Mouse (Mus musculus): ENCODE data around the gene Gm26992. TPM values are rescaled to one million over a fixed set of nuclear protein-coding genes. Genes with fewer than 3 reads are reported as not detected.

The Gm26992 gene
- polyA plus RNA-seq, 1 experiment from 2014 or later: not detected

DNA sequence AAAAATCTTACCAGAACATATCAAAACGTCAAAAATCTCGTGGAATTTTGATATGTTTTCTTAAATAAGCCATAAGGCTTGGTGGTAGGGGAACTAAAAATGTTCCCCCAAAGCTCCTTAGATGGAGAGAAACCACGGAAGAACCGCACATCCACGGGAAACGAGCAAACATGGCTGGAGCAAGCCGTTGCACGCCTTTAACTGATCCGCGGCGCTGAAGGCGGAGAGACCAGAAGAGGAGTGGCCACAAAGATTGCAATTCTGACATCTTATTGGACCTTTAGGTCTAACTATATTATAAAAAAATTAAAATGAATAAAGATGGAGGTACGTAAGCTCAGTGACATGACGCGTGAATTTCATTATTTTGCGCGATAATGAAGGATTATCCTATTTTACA is 61.2 kb downstream of the Gm26992 start:
- no peak for ATAC-seq (ENCODE audit: insufficient number of reproducible peaks, insufficient read depth, low FRiP score, low read depth)
- WGBS: 64% methylated on average over 17 of the region's 17 CpGs
- no peaks in the 10 kb centered on the region for H3K27me3 ChIP-seq (ENCODE audit: control insufficient read depth, insufficient read depth, low read length)
- peak overlapping the region; percentile 56 for H3K4me2 ChIP-seq (ENCODE audit: low read length)
- H3K27ac ChIP-seq (replicated peaks in 1 of 2; ENCODE audit: control insufficient read depth in 1 of 2, insufficient read depth in 1 of 2, low read depth in 2 of 2, low read length in 2 of 2): no peak overlapping the region
- no peaks in the 10 kb centered on the region for H3K9me3 ChIP-seq (ENCODE audit: control insufficient read depth, low read length)
- H3K9ac ChIP-seq (ENCODE audit: low read length): peak overlapping the region; percentile 72; the same call in 1 of the 2 replicates
- no peaks in the 10 kb centered on the region for H3K36me3 ChIP-seq (ENCODE audit: control insufficient read depth, insufficient read depth, low read length)
- peak overlapping the region; percentile 46 to 47; a peak in 3 of 4 replicates for H3K4me3 ChIP-seq (ENCODE audit: control insufficient read depth in 1 of 2, insufficient read depth in 1 of 2, low read depth in 1 of 2, low read length in 2 of 2)
- H3K4me1 ChIP-seq (ENCODE audit: control insufficient read depth in 2 of 2, insufficient read depth in 2 of 2, low read length in 2 of 2): no peaks in the 10 kb centered on the region

DNA sequence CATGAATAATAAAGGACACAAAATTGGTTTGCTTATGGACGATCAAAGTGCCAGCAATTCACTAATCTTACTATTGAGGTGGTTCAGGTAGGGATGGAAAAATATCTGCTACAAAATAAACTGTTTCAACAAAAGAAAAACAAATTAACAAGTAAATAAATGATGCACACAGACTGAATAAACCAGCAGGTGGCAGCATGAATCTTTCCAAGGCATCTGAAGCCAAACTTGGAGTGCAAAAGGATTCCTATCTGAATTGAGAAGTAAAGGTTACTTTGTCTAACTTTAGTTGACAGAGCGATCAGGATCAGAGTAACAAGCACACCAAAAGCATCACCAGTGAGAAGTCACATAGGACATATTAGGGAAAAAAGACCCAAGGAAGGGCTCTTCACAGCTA is 62.2 kb downstream of the Gm26992 start:
- Histone ChIP-seq H3K4me3 (ENCODE audit: control insufficient read depth in 1 of 2, insufficient read depth in 1 of 2, low read depth in 1 of 2, low read length in 2 of 2) (peak overlapping the region in 1 of 2 experiments; percentile 46; a peak in 1 of 4 replicates), H3K9ac (ENCODE audit: low read length) (no peak overlapping the region), H3K4me2 (ENCODE audit: low read length) (peak overlapping the region; percentile 56), H3K4me1 (ENCODE audit: control insufficient read depth in 2 of 2, insufficient read depth in 2 of 2, low read length in 2 of 2) (no peaks in the 10 kb centered on the region), H3K9me3 (ENCODE audit: control insufficient read depth, low read length) (no peaks in the 10 kb centered on the region), H3K27ac (replicated peaks in 1 of 2; ENCODE audit: control insufficient read depth in 1 of 2, insufficient read depth in 1 of 2, low read depth in 2 of 2, low read length in 2 of 2) (no peak overlapping the region), H3K36me3 (ENCODE audit: control insufficient read depth, insufficient read depth, low read length) (no peaks in the 10 kb centered on the region), H3K27me3 (ENCODE audit: control insufficient read depth, insufficient read depth, low read length) (no peaks in the 10 kb centered on the region)
- 30% methylated on average over 2 of the region's 2 CpGs for WGBS
- no peak for ATAC-seq (ENCODE audit: insufficient number of reproducible peaks, insufficient read depth, low FRiP score, low read depth)

DNA sequence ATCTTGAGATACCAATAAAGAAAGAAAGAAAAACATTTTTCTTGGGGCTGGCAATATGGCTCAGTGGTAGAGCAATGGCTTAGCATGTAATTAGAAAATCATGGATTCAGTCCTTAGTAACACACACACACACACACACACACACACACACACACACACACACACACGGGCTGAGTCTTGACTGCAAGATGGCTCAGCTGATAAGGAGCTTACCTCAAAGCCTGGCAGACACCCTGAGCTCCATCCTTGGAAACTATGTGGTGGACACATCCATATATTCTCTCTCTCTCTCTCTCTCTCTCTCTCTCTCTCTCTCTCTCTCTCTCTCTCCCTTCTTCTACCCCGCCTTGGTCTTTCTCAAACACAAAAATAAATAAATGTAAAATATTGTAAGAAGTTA is 69.0 kb downstream of the Gm26992 start:
- Histone ChIP-seq H3K27me3 (ENCODE audit: control insufficient read depth, insufficient read depth, low read length) (no peaks in the 10 kb centered on the region), H3K4me1 (ENCODE audit: control insufficient read depth in 2 of 2, insufficient read depth in 2 of 2, low read length in 2 of 2) (peaks cover 5 to 9% of the 10 kb centered on the region in 2 experiments; a peak in 3 of 4 replicates), H3K9ac (ENCODE audit: low read length) (no peak overlapping the region), H3K4me2 (ENCODE audit: low read length) (no peak overlapping the region), H3K36me3 (ENCODE audit: control insufficient read depth, insufficient read depth, low read length) (no peaks in the 10 kb centered on the region), H3K9me3 (ENCODE audit: control insufficient read depth, low read length) (no peaks in the 10 kb centered on the region), H3K27ac (replicated peaks in 1 of 2; ENCODE audit: control insufficient read depth in 1 of 2, insufficient read depth in 1 of 2, low read depth in 2 of 2, low read length in 2 of 2) (no peak overlapping the region), H3K4me3 (ENCODE audit: control insufficient read depth in 1 of 2, insufficient read depth in 1 of 2, low read depth in 1 of 2, low read length in 2 of 2) (no peak overlapping the region)
- WGBS: 41% methylated on average over 2 of the region's 2 CpGs
- no peak for ATAC-seq (ENCODE audit: insufficient number of reproducible peaks, insufficient read depth, low FRiP score, low read depth)

DNA sequence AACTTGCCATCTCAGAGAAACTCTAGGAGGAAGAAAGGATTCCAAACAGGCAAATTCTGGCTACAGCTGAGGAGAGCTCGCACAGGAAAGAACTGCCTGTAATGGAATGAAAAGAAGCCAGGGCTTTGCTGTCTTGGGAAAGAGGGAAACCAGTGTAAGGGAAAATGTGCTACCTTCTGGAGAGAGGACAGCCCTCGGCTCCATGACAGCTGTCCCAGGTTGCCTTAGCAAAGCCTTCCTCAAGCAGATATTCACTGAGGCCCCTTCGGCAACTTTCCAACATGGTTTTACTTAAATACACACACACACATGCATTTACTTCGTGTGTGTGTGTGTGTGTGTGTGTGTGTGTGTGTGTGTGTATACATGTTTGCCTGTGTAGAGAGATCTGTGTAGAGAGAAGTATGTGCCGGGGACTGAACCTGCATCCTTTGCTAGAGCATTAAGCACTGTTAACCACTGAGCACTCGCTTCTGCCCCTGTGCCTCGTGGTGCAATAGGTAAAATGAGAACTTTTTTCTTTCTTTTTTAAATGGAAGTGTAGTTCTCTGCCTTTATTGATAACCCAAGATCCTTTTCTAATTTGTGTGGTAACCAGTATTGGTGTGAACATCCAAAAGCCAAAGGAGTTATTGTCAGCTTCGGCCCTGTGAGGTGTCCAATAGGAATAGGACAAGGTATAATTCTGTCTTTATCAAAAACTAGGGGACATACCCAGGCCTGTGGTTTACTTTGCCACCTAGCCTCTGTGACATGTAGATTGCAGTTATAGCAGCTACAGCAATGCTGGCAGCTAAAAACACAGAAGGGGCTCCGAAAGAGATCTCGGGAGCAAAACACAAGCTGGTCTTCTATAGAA is 70.8 kb downstream of the Gm26992 start:
- 51% methylated on average over 10 of the region's 10 CpGs for WGBS
- ATAC-seq (ENCODE audit: insufficient number of reproducible peaks, insufficient read depth, low FRiP score, low read depth): no peak
- no peaks in the 10 kb centered on the region for H3K27me3 ChIP-seq (ENCODE audit: control insufficient read depth, insufficient read depth, low read length)
- H3K27ac ChIP-seq (replicated peaks in 1 of 2; ENCODE audit: control insufficient read depth in 1 of 2, insufficient read depth in 1 of 2, low read depth in 2 of 2, low read length in 2 of 2): peak overlapping the region; percentile 85 to 93
- H3K4me1 ChIP-seq (ENCODE audit: control insufficient read depth in 2 of 2, insufficient read depth in 2 of 2, low read length in 2 of 2): peaks cover 5 to 9% of the 10 kb centered on the region in 2 experiments; a peak in 3 of 4 replicates
- H3K9ac ChIP-seq (ENCODE audit: low read length): peak overlapping the region; percentile 90
- peak overlapping the region; percentile 65 for H3K4me2 ChIP-seq (ENCODE audit: low read length)
- H3K36me3 ChIP-seq (ENCODE audit: control insufficient read depth, insufficient read depth, low read length): peaks cover 12% of the 10 kb centered on the region; the same call in 1 of the 2 replicates
- H3K4me3 ChIP-seq (ENCODE audit: control insufficient read depth in 1 of 2, insufficient read depth in 1 of 2, low read depth in 1 of 2, low read length in 2 of 2): peak overlapping the region; percentile 24 to 60; a peak in 3 of 4 replicates
- H3K9me3 ChIP-seq (ENCODE audit: control insufficient read depth, low read length): no peaks in the 10 kb centered on the region

DNA sequence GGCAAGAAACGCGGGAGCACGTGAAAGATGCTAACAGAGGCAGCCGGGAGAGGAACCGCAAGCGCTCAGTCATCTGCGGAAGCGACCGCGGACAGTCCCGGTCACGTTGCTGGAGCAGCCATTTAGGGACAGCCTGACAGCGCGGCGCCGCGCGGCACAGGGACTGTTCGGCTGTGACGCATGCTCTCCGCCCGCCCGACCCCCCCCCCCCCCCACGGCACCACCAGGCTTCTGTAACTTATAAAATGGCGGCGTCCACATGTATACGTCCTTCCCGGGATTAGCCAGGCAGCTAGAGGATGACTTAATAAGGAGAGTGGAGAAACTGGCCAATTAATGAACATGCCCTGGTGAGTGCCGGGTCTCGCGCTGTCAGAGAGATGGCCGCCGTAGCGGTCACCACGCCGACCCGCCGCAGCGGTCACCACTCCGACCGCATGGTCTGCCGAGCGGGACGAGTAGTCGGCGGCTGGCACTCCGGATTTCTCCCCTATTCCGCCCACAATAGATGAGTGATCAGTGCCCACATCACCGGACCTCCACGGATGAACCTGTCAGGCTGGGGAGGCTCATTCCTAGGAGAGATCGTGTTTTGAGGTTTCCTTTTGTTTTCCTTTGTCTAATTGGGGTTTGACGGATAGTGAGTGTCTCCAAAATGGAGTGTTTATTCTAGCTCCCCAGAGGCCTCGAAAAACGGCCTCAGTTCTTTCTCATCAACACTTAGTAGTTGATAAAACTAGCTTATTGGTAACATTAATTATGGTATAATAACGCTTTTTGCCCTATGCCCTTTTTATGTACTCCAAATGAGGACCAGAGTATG is 71.8 kb downstream of the Gm26992 start:
- Histone ChIP-seq H3K9me3 (ENCODE audit: control insufficient read depth, low read length) (no peaks in the 10 kb centered on the region), H3K4me3 (ENCODE audit: control insufficient read depth in 1 of 2, insufficient read depth in 1 of 2, low read depth in 1 of 2, low read length in 2 of 2) (peak overlapping the region; percentile 60 to 83), H3K9ac (ENCODE audit: low read length) (peak overlapping the region; percentile 90), H3K36me3 (ENCODE audit: control insufficient read depth, insufficient read depth, low read length) (peaks cover 18% of the 10 kb centered on the region; the same call in 1 of the 2 replicates), H3K4me2 (ENCODE audit: low read length) (peak overlapping the region; percentile 65), H3K4me1 (ENCODE audit: control insufficient read depth in 2 of 2, insufficient read depth in 2 of 2, low read length in 2 of 2) (peaks cover 5 to 9% of the 10 kb centered on the region in 2 experiments; a peak in 3 of 4 replicates), H3K27ac (replicated peaks in 1 of 2; ENCODE audit: control insufficient read depth in 1 of 2, insufficient read depth in 1 of 2, low read depth in 2 of 2, low read length in 2 of 2) (peak overlapping the region; percentile 93 to 96), H3K27me3 (ENCODE audit: control insufficient read depth, insufficient read depth, low read length) (no peaks in the 10 kb centered on the region)
- under 1% methylated on average over 54 of the region's 55 CpGs for whole genome bisulfite sequencing
- ATAC-seq (ENCODE audit: insufficient number of reproducible peaks, insufficient read depth, low FRiP score, low read depth): peak; percentile 96

DNA sequence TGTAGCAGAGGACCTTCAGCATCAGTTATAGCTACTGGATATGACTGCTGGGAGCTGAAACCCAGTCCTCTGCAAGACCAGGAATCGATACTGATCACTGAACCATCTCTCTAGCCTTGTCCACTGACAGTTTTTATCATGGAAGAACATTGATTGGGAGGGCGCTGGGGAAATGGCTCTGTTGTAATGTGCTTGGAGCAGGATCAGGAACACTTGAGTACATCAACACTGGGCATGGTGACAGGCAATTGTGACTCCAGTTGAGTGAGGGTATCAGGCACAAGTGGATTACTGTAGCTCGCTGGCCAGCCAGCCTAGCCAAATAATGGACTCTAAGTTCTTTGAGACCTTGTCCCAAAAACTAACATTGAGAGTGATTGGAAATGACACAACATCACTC is 77.6 kb downstream of the Gm26992 start:
- H3K9me3 ChIP-seq (ENCODE audit: control insufficient read depth, low read length): no peaks in the 10 kb centered on the region
- ATAC-seq (ENCODE audit: insufficient number of reproducible peaks, insufficient read depth, low FRiP score, low read depth): no peak
- WGBS: 34% methylated on average over 3 of the region's 3 CpGs
- no peak overlapping the region for H3K27ac ChIP-seq (replicated peaks in 1 of 2; ENCODE audit: control insufficient read depth in 1 of 2, insufficient read depth in 1 of 2, low read depth in 2 of 2, low read length in 2 of 2)
- H3K36me3 ChIP-seq (ENCODE audit: control insufficient read depth, insufficient read depth, low read length): peaks cover 48% of the 10 kb centered on the region
- no peak overlapping the region for H3K4me3 ChIP-seq (ENCODE audit: control insufficient read depth in 1 of 2, insufficient read depth in 1 of 2, low read depth in 1 of 2, low read length in 2 of 2)
- H3K27me3 ChIP-seq (ENCODE audit: control insufficient read depth, insufficient read depth, low read length): no peaks in the 10 kb centered on the region
- H3K4me2 ChIP-seq (ENCODE audit: low read length): no peak overlapping the region
- H3K4me1 ChIP-seq (ENCODE audit: control insufficient read depth in 2 of 2, insufficient read depth in 2 of 2, low read length in 2 of 2): peaks cover 0 to 4% of the 10 kb centered on the region in 2 experiments; a peak in 1 of 4 replicates
- no peak overlapping the region for H3K9ac ChIP-seq (ENCODE audit: low read length)

DNA sequence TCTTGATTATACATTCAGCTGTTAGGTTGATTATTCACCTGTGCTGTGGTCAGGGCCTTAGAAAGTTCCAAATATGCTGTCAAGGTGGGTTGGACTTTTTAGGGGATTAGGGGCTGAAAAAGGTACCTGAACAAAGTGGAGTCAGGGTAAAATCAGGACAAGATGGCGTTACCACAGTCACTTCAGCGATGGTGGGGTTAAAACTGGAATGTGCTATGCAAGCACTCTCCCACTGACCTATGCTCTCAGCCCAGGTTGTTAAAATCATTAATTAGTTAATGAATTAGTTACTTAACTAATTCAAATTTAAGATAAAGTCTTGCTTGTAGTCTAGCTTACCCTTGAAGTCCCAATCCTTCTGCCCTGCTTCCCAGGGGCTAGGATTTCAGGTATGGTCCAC is 78.3 kb downstream of the Gm26992 start:
- Histone ChIP-seq H3K27ac (replicated peaks in 1 of 2; ENCODE audit: control insufficient read depth in 1 of 2, insufficient read depth in 1 of 2, low read depth in 2 of 2, low read length in 2 of 2) (no peak overlapping the region), H3K4me3 (ENCODE audit: control insufficient read depth in 1 of 2, insufficient read depth in 1 of 2, low read depth in 1 of 2, low read length in 2 of 2) (no peak overlapping the region), H3K9me3 (ENCODE audit: control insufficient read depth, low read length) (no peaks in the 10 kb centered on the region), H3K4me1 (ENCODE audit: control insufficient read depth in 2 of 2, insufficient read depth in 2 of 2, low read length in 2 of 2) (no peaks in the 10 kb centered on the region), H3K27me3 (ENCODE audit: control insufficient read depth, insufficient read depth, low read length) (no peaks in the 10 kb centered on the region), H3K9ac (ENCODE audit: low read length) (no peak overlapping the region), H3K4me2 (ENCODE audit: low read length) (no peak overlapping the region), H3K36me3 (ENCODE audit: control insufficient read depth, insufficient read depth, low read length) (peaks cover 53% of the 10 kb centered on the region)
- 93% methylated on average over 2 of the region's 2 CpGs for WGBS
- ATAC-seq (ENCODE audit: insufficient number of reproducible peaks, insufficient read depth, low FRiP score, low read depth): no peak

All from heart, embryonic 14.5 days (tissue).